Mouse (Mus musculus) forebrain, embryonic 14.5 days (tissue): Measurements from ENCODE around the gene Fchsd2. TPM values are rescaled to one million over a fixed set of nuclear protein-coding genes. Genes with fewer than 3 reads are reported as not detected.

Experiments used
- ATAC-seq: fragments of 200-750 bp; cut with Nextera tagmentation; 2 replicates; pipeline ENCODE4 v1.8.0; 2017; ENCODE audit warnings: mild to moderate bottlenecking, moderate library complexity
- DNase-seq: peaks from one replicate; pipeline ENCODE4 v3.0.0-alpha.2; 2015; ENCODE audit warnings: low spot score
- H3K27ac ChIP-seq: fragments of 300-500 bp; sonication (generic); 2 replicates; pipeline ENCODE4 v1.5.1; 2014; ENCODE audit warnings: low read depth, mild to moderate bottlenecking, control low read depth, low read length, moderate library complexity
- H3K27me3 ChIP-seq: fragments of 300-500 bp; sonication (generic); replicated peaks from 2 replicates; pipeline ENCODE4 v1.6.1; 2014; ENCODE audit warnings: low read length, control low read depth, mixed read lengths; ENCODE audit not compliant: control insufficient read depth, insufficient read depth
- H3K36me3 ChIP-seq: fragments of 300-500 bp; sonication (generic); 2 replicates; pipeline ENCODE4 v1.6.1; 2014; ENCODE audit warnings: low read length, control low read depth; ENCODE audit not compliant: control insufficient read depth, insufficient read depth
- H3K4me1 ChIP-seq: fragments of 300-500 bp; sonication (generic); 2 replicates; pipeline ENCODE4 v1.6.1; 2014; ENCODE audit warnings: antibody characterized with exemption, low read length, control low read depth; ENCODE audit not compliant: control insufficient read depth, insufficient read depth
- H3K4me2 ChIP-seq: fragments of 300-500 bp; sonication (generic); 2 replicates; pipeline ENCODE4 v1.6.1; 2014; ENCODE audit warnings: mild to moderate bottlenecking, control low read depth, low read length
- H3K4me3 ChIP-seq: fragments of 300-500 bp; sonication (generic); 2 replicates; pipeline ENCODE4 v1.5.1; 2014; ENCODE audit warnings: low read depth, low read length, control low read depth
- H3K9ac ChIP-seq: fragments of 300-500 bp; sonication (generic); 2 replicates; pipeline ENCODE4 v1.6.1; 2014; ENCODE audit warnings: mild to moderate bottlenecking, low read length, control low read depth, moderate library complexity
- H3K9me3 ChIP-seq: fragments of 300-500 bp; sonication (generic); replicated peaks from 2 replicates; pipeline ENCODE4 v1.6.1; 2016; ENCODE audit warnings: low read length, control low read depth, mixed read lengths; ENCODE audit not compliant: control insufficient read depth
- WGBS: fragments of 180-500 bp; shearing (Covaris S2); extraction: QIAGEN DNeasy Blood & Tissue Kit; methylation state at CpG from one replicate; pipeline ENCODE4 v1.1.7; 2014; 5-methylcytosine and 5-hydroxymethylcytosine counted together
- polyA plus RNA-seq: library from polyadenylated mRNA; unstranded; fragments of >200 nt; fragmentation: Nextera tagmentation; extraction: Ambion mirVana; gene quantifications from 2 replicates; pipeline ENCODE4 v1.2.1, GENCODE M21; 2014

The Fchsd2 gene
- polyA plus RNA-seq, 1 experiment from 2014 or later, result 27.9 TPM

GRCm38 (mm10) chr7:101313033-101313432, 220.4 kb downstream of the Fchsd2 start:
- no peaks in the 10 kb centered on the region for H3K27me3 ChIP-seq
- DNase-seq, result no peak
- H3K4me3 ChIP-seq, result no peak overlapping the region
- WGBS, result 83% methylated on average over 3 of the region's 3 CpGs
- no peak overlapping the region for H3K9ac ChIP-seq
- no peaks in the 10 kb centered on the region for H3K9me3 ChIP-seq
- no peak overlapping the region for H3K27ac ChIP-seq
- ATAC-seq, result no peak
- H3K4me2 ChIP-seq, result no peak overlapping the region
- H3K4me1 ChIP-seq, result 0 out of 2 replicates have a peak, but pooled peaks cover 2% of the 10 kb centered on the region
- H3K36me3 ChIP-seq, result no peaks in the 10 kb centered on the region

GRCm38 (mm10) chr7:101314396-101314795, 221.7 kb downstream of the Fchsd2 start:
- no peak overlapping the region for H3K4me3 ChIP-seq
- no peak overlapping the region for H3K27ac ChIP-seq
- no peak for ATAC-seq
- WGBS, result 69% methylated on average over 5 of the region's 5 CpGs
- no peaks in the 10 kb centered on the region for H3K9me3 ChIP-seq
- 0 out of 2 replicates have a peak, but pooled peaks cover 4% of the 10 kb centered on the region for H3K27me3 ChIP-seq
- no peak for DNase-seq
- H3K9ac ChIP-seq, result no peak overlapping the region
- no peak overlapping the region for H3K4me2 ChIP-seq
- 0 out of 2 replicates have a peak, but pooled peaks cover 2% of the 10 kb centered on the region for H3K4me1 ChIP-seq
- no peaks in the 10 kb centered on the region for H3K36me3 ChIP-seq

- H3K4me3 ChIP-seq, result no peak overlapping the region
- no peak overlapping the region for H3K27ac ChIP-seq
- peaks cover 4% of the 10 kb centered on the region; the same call in 1 of the 2 replicates for H3K4me1 ChIP-seq
- H3K9me3 ChIP-seq, result no peaks in the 10 kb centered on the region
- ATAC-seq (no peak), DNase-seq (no peak)
- no peak overlapping the region for H3K4me2 ChIP-seq
- H3K9ac ChIP-seq, result no peak overlapping the region
- 0 out of 2 replicates have a peak, but pooled peaks cover 4% of the 10 kb centered on the region for H3K27me3 ChIP-seq
- no peaks in the 10 kb centered on the region for H3K36me3 ChIP-seq
Observed at GRCm38 (mm10) chr7:101315699-101316098, 223.0 kb downstream of the Fchsd2 start.

- no peak overlapping the region for H3K4me3 ChIP-seq
- no peak overlapping the region for H3K4me2 ChIP-seq
- no peak for ATAC-seq
- H3K27ac ChIP-seq, result no peak overlapping the region
- H3K4me1 ChIP-seq, result peaks cover 5% of the 10 kb centered on the region; the same call in 1 of the 2 replicates
- 76% methylated on average over 6 of the region's 6 CpGs for WGBS
- no peaks in the 10 kb centered on the region for H3K36me3 ChIP-seq
- H3K9me3 ChIP-seq, result no peaks in the 10 kb centered on the region
- DNase-seq, result no peak
- no peak overlapping the region for H3K9ac ChIP-seq
- H3K27me3 ChIP-seq, result peaks cover 4% of the 10 kb centered on the region; the same call in 1 of the 2 replicates
Observed at GRCm38 (mm10) chr7:101316591-101317001, 223.9 kb downstream of the Fchsd2 start.

GRCm38 (mm10) chr7:101317014-101317413, 224.4 kb downstream of the Fchsd2 start, which contains the start of gene Stard10:
TSS of gene Stard10 (plus strand) at chr7:101317086.
- Histone ChIP-seq H3K27ac (no peak within 1 kb of the TSS), H3K9ac (no peak within 1 kb of the TSS), H3K36me3 (no peaks in the 10 kb centered on the region), H3K4me2 (no peak within 1 kb of the TSS), H3K4me3 (no peak within 1 kb of the TSS), H3K27me3 (peaks cover 4% of the 10 kb centered on the region; the same call in 1 of the 2 replicates), H3K4me1 (peaks cover 7% of the 10 kb centered on the region; the same call in 1 of the 2 replicates), H3K9me3 (no peaks in the 10 kb centered on the region)
- ATAC-seq, result no peak
- WGBS, result 84% methylated on average over 3 of the region's 3 CpGs
- no peak for DNase-seq

- H3K4me2 ChIP-seq, result no peak overlapping the region
- ATAC-seq (no peak), DNase-seq (no peak)
- H3K36me3 ChIP-seq, result no peaks in the 10 kb centered on the region
- no peak overlapping the region for H3K27ac ChIP-seq
- H3K4me1 ChIP-seq, result peaks cover 7% of the 10 kb centered on the region; the same call in 1 of the 2 replicates
- H3K4me3 ChIP-seq, result no peak overlapping the region
- no peak overlapping the region for H3K9ac ChIP-seq
- peaks cover 4% of the 10 kb centered on the region; the same call in 1 of the 2 replicates for H3K27me3 ChIP-seq
- WGBS, result 72% methylated on average over 4 of the region's 4 CpGs
- no peaks in the 10 kb centered on the region for H3K9me3 ChIP-seq
Observed at GRCm38 (mm10) chr7:101318848-101319247, 226.2 kb downstream of the Fchsd2 start.

- ATAC-seq (no peak), DNase-seq (no peak)
- no peak overlapping the region for H3K4me2 ChIP-seq
- no peak overlapping the region for H3K4me3 ChIP-seq
- H3K9ac ChIP-seq, result no peak overlapping the region
- H3K36me3 ChIP-seq, result no peaks in the 10 kb centered on the region
- 93% methylated on average over 1 of the region's 1 CpGs for WGBS
- peaks cover 4% of the 10 kb centered on the region; the same call in 1 of the 2 replicates for H3K27me3 ChIP-seq
- H3K9me3 ChIP-seq, result no peaks in the 10 kb centered on the region
- H3K4me1 ChIP-seq, result peaks cover 7% of the 10 kb centered on the region; the same call in 1 of the 2 replicates
- no peak overlapping the region for H3K27ac ChIP-seq
Observed at GRCm38 (mm10) chr7:101319796-101320195, 227.1 kb downstream of the Fchsd2 start.

GRCm38 (mm10) chr7:101320399-101321217, 227.9 kb downstream of the Fchsd2 start:
- Histone ChIP-seq H3K27me3 (peaks cover 4% of the 10 kb centered on the region; the same call in 1 of the 2 replicates), H3K9me3 (no peaks in the 10 kb centered on the region), H3K4me1 (peaks cover 7% of the 10 kb centered on the region; the same call in 1 of the 2 replicates), H3K36me3 (no peaks in the 10 kb centered on the region), H3K9ac (peak overlapping the region; percentile 78), H3K4me3 (peak overlapping the region; percentile 75), H3K27ac (no peak overlapping the region), H3K4me2 (peak overlapping the region; percentile 98)
- DNase-seq, result peak; percentile 69
- peak; percentile 89 for ATAC-seq
- 6% methylated on average over 24 of the region's 37 CpGs for WGBS
